Mouse (Mus musculus) MEL (cell line): ENCODE results near the gene Tnk2.

Source experiments
- BHLHE40 ChIP-seq: IDR thresholded peaks from 2 replicates; pipeline ENCODE4 v1.6.1; 2012; ENCODE audit warnings: low read depth, mild to moderate bottlenecking, inconsistent platforms, low read length, improper control_type of control experiment, borderline replicate concordance
- CTCF ChIP-seq, 3 experiments: IDR thresholded peaks in 2 of 3; conservative IDR thresholded peaks in 1 of 3; 2 replicates each; pipeline ENCODE4 v1.5.1; 2011 to 2012; ENCODE audit warnings: low read length in 3 of 3, low read depth in 2 of 3, mild to moderate bottlenecking in 2 of 3, improper control_type of control experiment in 1 of 3, inconsistent platforms in 1 of 3, mixed read lengths in 1 of 3, moderate library complexity in 1 of 3; ENCODE audit not compliant: control insufficient read depth in 1 of 3, insufficient read depth in 1 of 3, poor library complexity in 1 of 3, severe bottlenecking in 1 of 3
- ELF1 ChIP-seq: IDR thresholded peaks from 2 replicates; pipeline ENCODE4 v1.6.1; 2014; ENCODE audit warnings: low read depth, mild to moderate bottlenecking, inconsistent platforms, low read length, improper control_type of control experiment, moderate library complexity
- MAFK ChIP-seq: IDR thresholded peaks from 2 replicates; pipeline ENCODE4 v1.6.1; 2011; ENCODE audit warnings: low read depth, mild to moderate bottlenecking, low read length, improper control_type of control experiment, borderline replicate concordance
- POLR2A ChIP-seq, 2 experiments: IDR thresholded peaks; 2 replicates each; pipeline ENCODE4 v1.6.1; 2011 to 2012; ENCODE audit warnings: low read length in 2 of 2, mild to moderate bottlenecking in 2 of 2, control low read depth in 1 of 2, improper control_type of control experiment in 1 of 2, low read depth in 1 of 2, moderate library complexity in 1 of 2; ENCODE audit not compliant: control insufficient read depth in 1 of 2, insufficient read depth in 1 of 2, poor library complexity in 1 of 2
- SIN3A ChIP-seq: IDR thresholded peaks from 2 replicates; pipeline ENCODE4 v1.6.1; 2012; ENCODE audit warnings: low read length, improper control_type of control experiment, inconsistent platforms
- TAL1 ChIP-seq: IDR thresholded peaks from 2 replicates; pipeline ENCODE4 v1.6.1; 2012; ENCODE audit warnings: mild to moderate bottlenecking, inconsistent platforms, low read length, moderate library complexity, mixed read lengths
- TCF12 ChIP-seq: IDR thresholded peaks from 2 replicates; pipeline ENCODE4 v1.6.1; 2014; ENCODE audit warnings: low read depth, mild to moderate bottlenecking, inconsistent platforms, low read length, improper control_type of control experiment, moderate library complexity

DNA sequence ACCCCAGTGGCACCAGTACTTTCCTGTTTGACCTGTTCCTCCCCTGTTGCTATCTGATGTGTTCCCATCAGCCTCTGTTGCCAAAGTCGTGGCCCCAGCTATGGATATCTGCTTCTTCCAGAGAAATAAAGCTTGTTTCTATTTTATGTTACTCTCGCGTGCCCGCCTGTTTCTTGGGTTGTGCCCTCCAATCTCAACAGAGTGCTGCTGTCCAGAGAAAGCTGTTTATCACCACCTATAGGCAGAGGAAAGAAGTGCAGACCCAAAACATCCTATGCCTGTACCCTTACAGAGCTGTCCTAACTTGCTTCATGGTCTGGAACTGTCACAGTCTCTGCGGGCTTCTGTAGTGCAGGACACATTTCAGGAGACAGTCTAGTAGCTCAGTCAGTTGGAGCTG, 39.7 kb downstream of the Tnk2 start:
- no peak for TF ChIP-seq BHLHE40
- TF ChIP-seq MAFK = no peak
- peak; percentile 24 to 76 (median 69); a peak in 5 of 6 replicates for TF ChIP-seq CTCF (IDR thresholded peaks at IDR 0.05 in 2 of 3, conservative IDR thresholded peaks at IDR 0.05 in 1 of 3; ENCODE audit: control insufficient read depth in 1 of 3, insufficient read depth in 1 of 3, low read depth in 2 of 3, low read length in 3 of 3, poor library complexity in 1 of 3, severe bottlenecking in 1 of 3)
- no peak for TF ChIP-seq TCF12
- TF ChIP-seq SIN3A = no peak
- TF ChIP-seq POLR2A (IDR thresholded peaks at IDR 0.05; ENCODE audit: control insufficient read depth in 1 of 2, insufficient read depth in 1 of 2, low read depth in 1 of 2, low read length in 2 of 2, poor library complexity in 1 of 2) = no peak
- TF ChIP-seq TAL1 = no peak
- no peak for TF ChIP-seq ELF1
